Mouse (Mus musculus) heart, adult 8-10 months (tissue): ENCODE measurements around the gene Lrp2. TPM values are rescaled to one million over a fixed set of nuclear protein-coding genes. Genes with fewer than 3 reads are reported as not detected.

Experiments
- DNase-seq: peaks from one replicate; pipeline ENCODE4 v3.0.0; 2022; ENCODE audit warnings: low spot score
- total RNA-seq, 4 experiments: library from RNA; stranded (reverse); gene quantifications; 2 replicates each; pipeline ENCODE4 v1.2.4; 2022

The Lrp2 gene
- 1 to 10 TPM in 3 of 4 experiments, under 1 TPM in 1; 0.57 to 1.6 (median 1.1) TPM for total RNA-seq

DNA sequence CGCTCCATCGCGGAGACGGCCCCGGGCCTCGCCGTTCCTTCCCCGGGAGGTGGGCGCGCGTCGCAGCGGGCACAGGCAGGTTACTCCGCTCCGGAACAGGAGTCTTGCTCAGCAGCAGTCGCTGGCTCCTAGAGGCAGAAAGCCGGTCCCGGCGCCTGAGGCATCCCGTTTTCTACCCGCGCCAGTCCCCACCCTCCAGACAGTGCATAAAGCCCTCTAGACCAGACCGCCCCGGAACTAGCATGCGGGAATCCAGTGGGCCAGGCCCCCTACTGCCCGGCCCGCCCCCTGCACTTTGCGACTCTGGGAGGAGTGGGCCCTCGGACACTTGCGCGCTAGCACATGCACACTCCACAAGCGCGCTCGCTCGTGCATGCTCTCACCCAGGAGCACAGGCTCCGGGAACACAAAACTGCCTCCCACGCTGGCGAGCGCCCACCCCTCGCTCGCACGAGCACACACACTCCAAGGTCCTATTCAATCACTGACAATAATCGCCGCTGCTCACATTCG is at the start of gene Lrp2:
TSS of gene Lrp2 (minus strand) at position 180 of the 513 bp plus-strand sequence.
- no peak for DNase-seq

- peak; percentile 50 for DNase-seq
These were observed 49.3 kb upstream of the Lrp2 start for GRCm38 (mm10) chr2:69635064-69635701.

DNA sequence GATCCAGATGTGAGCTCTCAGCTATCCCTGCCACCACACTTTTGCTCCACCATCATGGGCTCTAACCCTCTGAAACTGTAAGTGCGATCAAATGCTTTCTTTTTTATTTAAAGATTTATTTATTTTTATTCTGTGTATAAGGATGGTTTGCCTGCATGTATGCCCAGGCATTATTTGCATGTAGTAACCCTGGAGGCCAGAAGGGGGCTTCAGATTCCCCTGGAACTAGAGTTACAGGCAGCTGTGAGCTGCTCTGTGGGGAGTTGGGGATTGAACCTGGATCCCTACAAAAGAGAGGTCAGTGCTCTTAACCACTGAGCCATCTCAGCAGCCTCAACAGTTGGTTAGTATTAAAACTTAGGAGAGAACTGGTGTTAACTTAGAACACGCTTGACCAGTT is 45.6 kb upstream of the Lrp2 start:
- DNase-seq = no peak

DNA sequence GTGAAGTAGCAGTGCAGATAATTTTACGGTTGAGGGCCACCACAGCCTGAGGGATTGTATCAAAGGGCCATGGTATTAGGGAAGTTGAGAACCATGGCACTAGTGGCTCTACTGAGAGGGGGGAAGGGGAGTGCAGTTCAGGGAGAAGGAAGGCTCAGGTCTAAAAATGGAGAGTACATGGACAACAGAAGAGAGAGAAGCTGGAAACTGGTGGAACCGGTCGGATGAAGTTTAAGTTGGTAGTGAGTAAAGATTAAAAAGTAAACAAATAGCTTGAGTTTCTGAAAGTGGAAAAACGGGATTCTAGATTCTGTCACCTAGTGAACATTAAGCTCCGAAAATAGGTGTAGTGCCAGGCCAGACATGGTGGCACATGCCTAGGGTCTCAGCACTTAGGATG is 44.9 kb upstream of the Lrp2 start:
- no peak for DNase-seq

DNA sequence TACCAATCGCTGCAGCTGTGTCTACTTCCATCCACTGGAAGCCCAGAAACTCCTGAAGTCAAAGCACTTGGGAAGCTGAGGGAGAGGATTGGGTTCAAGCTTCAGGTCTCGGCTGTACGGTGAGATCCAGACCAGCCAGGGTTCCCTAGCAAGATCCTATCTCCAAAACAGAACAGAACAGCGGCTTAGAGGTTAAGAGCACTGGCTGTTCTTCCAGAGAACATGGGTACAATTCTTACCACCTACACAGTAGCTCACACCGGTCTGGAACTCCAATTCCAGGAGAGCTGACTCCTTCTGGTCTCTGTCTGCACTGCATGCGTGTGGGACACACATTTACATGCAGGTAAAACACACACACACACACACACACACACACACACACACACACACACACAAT is 44.0 kb upstream of the Lrp2 start:
- no peak for DNase-seq

- DNase-seq = no peak
These were observed 43.4 kb upstream of the Lrp2 start for GRCm38 (mm10) chr2:69629215-69629614.

GRCm38 (mm10) chr2:69619286-69619685 is 33.4 kb upstream of the Lrp2 start:
- DNase-seq = no peak

DNA sequence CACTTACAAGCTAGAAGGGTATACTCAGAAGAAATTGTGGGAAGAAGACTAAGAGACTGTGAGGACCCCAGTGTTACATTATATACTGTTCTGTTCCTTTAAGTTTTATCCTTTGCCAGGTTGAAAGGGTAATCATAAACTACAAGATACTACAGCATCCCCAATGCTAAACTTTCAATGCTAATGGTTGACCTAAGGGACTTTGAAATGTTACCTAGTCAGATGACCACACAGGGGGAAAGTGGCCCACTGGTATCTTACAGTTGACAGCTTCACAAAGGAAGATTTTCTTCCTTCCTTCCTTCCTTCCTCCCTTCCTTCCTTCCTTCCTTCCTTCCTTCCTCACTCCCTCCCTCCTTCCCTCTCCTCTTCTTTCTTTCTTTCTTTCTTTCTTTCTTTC is 32.5 kb upstream of the Lrp2 start:
- DNase-seq = no peak

GRCm38 (mm10) chr2:69613237-69613636 is 27.4 kb upstream of the Lrp2 start:
- no peak for DNase-seq

DNA sequence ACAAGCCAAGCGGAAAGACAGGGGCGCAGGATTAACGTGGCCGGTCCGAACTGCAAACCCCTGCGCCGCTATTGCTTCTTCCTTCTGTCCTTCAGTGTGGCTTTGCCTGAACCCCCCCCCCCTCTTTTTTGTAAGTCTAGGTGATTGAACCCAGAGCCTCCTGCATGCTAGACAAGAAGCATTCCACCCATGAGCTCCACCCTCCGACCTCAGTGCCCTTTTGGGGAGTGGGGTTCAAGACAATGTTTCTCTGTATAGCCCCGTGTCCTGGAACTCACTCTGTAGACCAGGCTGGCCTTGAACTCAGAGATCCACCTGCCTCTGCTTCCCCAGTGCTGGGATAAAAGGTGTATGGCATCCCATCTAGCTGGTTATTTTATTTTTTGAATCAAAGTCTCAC is 26.9 kb upstream of the Lrp2 start:
- no peak for DNase-seq

- DNase-seq = no peak
These were observed 26.4 kb upstream of the Lrp2 start for GRCm38 (mm10) chr2:69612237-69612636.

DNA sequence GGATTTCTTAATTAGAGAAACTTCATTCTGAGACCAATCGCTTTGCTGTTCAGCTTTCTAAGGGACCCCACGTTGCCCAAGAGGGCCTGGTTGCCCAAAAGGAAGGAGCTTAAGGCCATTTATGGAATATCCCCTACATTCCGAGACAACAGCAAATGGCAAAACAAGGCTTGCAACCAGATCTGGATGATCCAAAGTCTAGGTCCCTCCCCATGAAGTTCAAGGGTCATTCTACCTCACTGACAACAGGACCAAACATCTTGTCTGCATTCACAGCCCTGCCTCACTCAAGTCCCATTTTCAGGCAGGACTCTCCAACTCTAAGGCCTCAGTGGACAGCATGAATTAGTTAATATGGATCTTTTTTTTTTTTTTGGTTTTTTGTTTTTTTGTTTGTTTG is 20.8 kb upstream of the Lrp2 start:
- no peak for DNase-seq

GRCm38 (mm10) chr2:69603726-69604393 is 18.0 kb upstream of the Lrp2 start:
- no peak for DNase-seq

- no peak for DNase-seq
These were observed 7.3 kb upstream of the Lrp2 start for GRCm38 (mm10) chr2:69593168-69593567.

DNA sequence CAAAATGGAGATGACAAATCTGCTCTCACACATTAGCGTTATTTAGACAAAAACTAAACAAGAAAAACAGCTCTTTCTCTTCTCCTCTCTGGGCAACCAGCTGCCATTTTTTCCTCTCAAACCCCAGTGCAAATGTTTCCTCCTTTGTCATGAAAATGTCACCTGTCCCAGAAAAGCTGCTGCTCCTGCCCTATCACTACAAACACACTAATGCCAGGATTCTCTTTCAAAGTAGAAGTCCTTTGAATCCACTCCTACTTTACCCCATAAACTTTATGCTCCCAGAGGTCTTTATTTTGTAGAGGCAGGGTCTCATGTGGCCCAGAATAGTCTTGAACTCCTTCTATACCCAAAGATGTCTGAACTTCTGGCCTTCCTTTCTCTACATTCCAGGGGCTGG is 6.7 kb upstream of the Lrp2 start:
- no peak for DNase-seq

DNA sequence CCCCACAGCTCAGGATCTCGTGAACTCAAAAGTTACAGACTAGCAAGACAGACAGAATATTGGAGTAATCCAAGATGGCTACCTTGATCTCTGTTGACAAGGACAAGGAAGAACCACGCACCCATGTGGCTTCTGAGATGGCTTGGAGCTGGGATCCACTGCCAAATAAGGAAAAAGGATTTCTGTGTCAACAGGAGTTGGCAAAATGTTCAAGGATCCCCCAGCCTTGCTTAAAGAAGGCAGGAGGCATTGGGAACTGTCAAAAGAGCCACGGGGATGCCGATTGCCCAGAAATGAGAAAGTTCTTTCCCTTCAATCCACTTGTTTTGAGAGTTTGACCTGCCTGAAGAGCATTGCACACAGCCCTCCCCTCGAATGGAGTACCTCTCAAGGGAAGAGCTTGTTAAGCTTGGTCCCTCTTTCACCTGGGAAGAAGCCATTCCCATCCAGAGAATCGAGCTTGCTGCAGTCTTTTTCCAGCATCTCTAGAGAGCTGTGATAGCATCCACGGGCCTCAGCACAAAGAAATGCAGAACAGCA is 6.2 kb upstream of the Lrp2 start:
- DNase-seq = no peak

DNA sequence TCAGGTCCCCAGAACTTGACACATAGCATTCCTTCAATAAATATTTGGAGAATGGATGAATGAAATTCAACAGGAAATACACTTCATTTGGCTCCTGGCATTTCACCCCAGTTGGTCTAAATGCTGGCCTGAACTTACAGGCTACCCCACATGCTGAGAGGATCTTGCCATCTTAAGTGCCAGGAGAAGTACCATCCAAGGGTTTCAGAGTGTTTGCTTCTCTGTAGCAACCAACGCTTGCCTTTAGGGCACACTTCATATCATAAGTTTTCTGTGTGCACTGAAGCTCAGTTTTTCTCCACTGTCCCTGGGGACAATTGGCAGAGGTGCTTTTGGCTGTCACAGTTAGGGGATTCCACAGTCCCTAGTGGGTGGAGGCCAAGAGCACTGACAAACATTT is 4.7 kb upstream of the Lrp2 start:
- no peak for DNase-seq

DNA sequence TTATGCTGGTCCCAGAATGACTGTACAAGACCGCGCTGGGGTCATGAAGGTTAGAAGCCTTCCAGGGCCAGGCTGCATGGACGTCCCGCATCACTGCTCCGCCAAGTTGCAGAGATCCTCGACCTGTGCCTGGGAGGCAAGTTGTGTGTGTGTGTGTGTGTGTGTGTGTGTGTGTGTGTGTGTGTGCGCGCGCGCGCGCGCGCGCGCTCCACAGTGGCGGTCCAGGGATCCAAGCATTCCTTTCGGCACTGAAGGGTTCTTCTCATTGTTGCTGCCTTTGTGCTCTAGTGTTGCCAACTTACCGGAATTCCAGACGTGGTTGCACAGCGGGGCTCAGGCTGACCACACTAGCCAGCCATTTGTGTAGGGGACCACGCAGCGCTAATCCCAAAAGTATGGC is 2.0 kb upstream of the Lrp2 start:
- DNase-seq = no peak

- DNase-seq = no peak
These were observed 1.2 kb upstream of the Lrp2 start for GRCm38 (mm10) chr2:69586821-69587728.

- no peak for DNase-seq
These were observed 527 bp downstream of the Lrp2 start for GRCm38 (mm10) chr2:69585191-69585885.

GRCm38 (mm10) chr2:69584117-69584933 is 1.5 kb downstream of the Lrp2 start:
- no peak for DNase-seq
